Mouse (Mus musculus) midbrain, embryonic 12.5 days (tissue): Measurements from ENCODE around the gene Zfp408. TPM values are rescaled to one million over a fixed set of nuclear protein-coding genes. Genes with fewer than 3 reads are reported as not detected.

Experiments used
- ATAC-seq: fragments of 200-750 bp; cut with Nextera tagmentation; 2 replicates; pipeline ENCODE4 v1.8.0; 2017; ENCODE audit warnings: low read depth, moderate TSS enrichment, moderate library complexity; ENCODE audit not compliant: low FRiP score
- H3K27ac ChIP-seq: fragments of 300-500 bp; sonication (generic); replicated peaks from 2 replicates; pipeline ENCODE4 v1.5.1; 2016; ENCODE audit warnings: mild to moderate bottlenecking
- H3K27me3 ChIP-seq: fragments of 300-500 bp; sonication (generic); 2 replicates; pipeline ENCODE4 v1.6.1; 2016; ENCODE audit warnings: mild to moderate bottlenecking
- H3K36me3 ChIP-seq: fragments of 300-500 bp; sonication (generic); 2 replicates; pipeline ENCODE4 v1.6.1; 2016
- H3K4me1 ChIP-seq: fragments of 300-500 bp; sonication (generic); 2 replicates; pipeline ENCODE4 v1.6.1; 2016
- H3K4me2 ChIP-seq: fragments of 300-500 bp; sonication (generic); replicated peaks from 2 replicates; pipeline ENCODE4 v1.6.1; 2016; ENCODE audit warnings: mild to moderate bottlenecking, moderate library complexity
- H3K4me3 ChIP-seq: fragments of 300-500 bp; sonication (generic); 2 replicates; pipeline ENCODE4 v1.5.1; 2016; ENCODE audit warnings: mild to moderate bottlenecking
- H3K9ac ChIP-seq: fragments of 300-500 bp; sonication (generic); replicated peaks from 2 replicates; pipeline ENCODE4 v1.6.1; 2016; ENCODE audit warnings: mild to moderate bottlenecking, moderate library complexity
- H3K9me3 ChIP-seq: fragments of 300-500 bp; sonication (generic); 2 replicates; pipeline ENCODE4 v1.6.1; 2016; ENCODE audit warnings: mild to moderate bottlenecking
- WGBS: fragments of 180-500 bp; shearing (Covaris S2); methylation state at CpG from one replicate; pipeline ENCODE4 v1.1.7; 2016; 5-methylcytosine and 5-hydroxymethylcytosine counted together
- polyA plus RNA-seq: library from polyadenylated mRNA; unstranded; fragments of >200 nt; fragmentation: Nextera tagmentation; extraction: Ambion mirVana; gene quantifications from 2 replicates; pipeline ENCODE4 v1.2.1, GENCODE M21; 2016

Gene Zfp408
- polyA plus RNA-seq, 1 experiment from 2014 or later, result 11.0 TPM

GRCm38 (mm10) chr2:91649152-91649551, 439 bp downstream of the Zfp408 start:
- Histone ChIP-seq H3K9ac (peak overlapping the region; percentile 95), H3K4me2 (peak overlapping the region; percentile 100), H3K9me3 (no peaks in the 10 kb centered on the region), H3K4me3 (peak overlapping the region; percentile 90), H3K27ac (peak overlapping the region; percentile 80), H3K27me3 (no peaks in the 10 kb centered on the region), H3K36me3 (peaks cover 52% of the 10 kb centered on the region), H3K4me1 (peaks cover 28% of the 10 kb centered on the region)
- 4% methylated on average over 15 of the region's 15 CpGs for WGBS
- peak; percentile 1; the same call in 1 of the 2 replicates for ATAC-seq

- Histone ChIP-seq H3K4me1 (peaks cover 17% of the 10 kb centered on the region), H3K9me3 (no peaks in the 10 kb centered on the region), H3K27ac (no peak overlapping the region), H3K9ac (no peak overlapping the region), H3K4me3 (no peak overlapping the region), H3K4me2 (no peak overlapping the region), H3K36me3 (peaks cover 60% of the 10 kb centered on the region), H3K27me3 (no peaks in the 10 kb centered on the region)
- no peak for ATAC-seq
- 34% methylated on average over 1 of the region's 1 CpGs for whole genome bisulfite sequencing
These were observed 2.9 kb downstream of the Zfp408 start for GRCm38 (mm10) chr2:91646733-91647132.

GRCm38 (mm10) chr2:91645811-91646210, 3.8 kb downstream of the Zfp408 start:
- H3K9me3 ChIP-seq, result no peaks in the 10 kb centered on the region
- no peak for ATAC-seq
- H3K9ac ChIP-seq, result no peak overlapping the region
- no peak overlapping the region for H3K27ac ChIP-seq
- H3K36me3 ChIP-seq, result peaks cover 58% of the 10 kb centered on the region
- H3K4me3 ChIP-seq, result no peak overlapping the region
- H3K4me1 ChIP-seq, result peaks cover 12% of the 10 kb centered on the region
- no peaks in the 10 kb centered on the region for H3K27me3 ChIP-seq
- 94% methylated on average over 11 of the region's 11 CpGs for WGBS
- H3K4me2 ChIP-seq, result no peak overlapping the region

- no peak overlapping the region for H3K4me3 ChIP-seq
- H3K9me3 ChIP-seq, result no peaks in the 10 kb centered on the region
- no peaks in the 10 kb centered on the region for H3K27me3 ChIP-seq
- H3K4me2 ChIP-seq, result no peak overlapping the region
- H3K27ac ChIP-seq, result no peak overlapping the region
- peaks cover 58% of the 10 kb centered on the region for H3K36me3 ChIP-seq
- 96% methylated on average over 15 of the region's 15 CpGs for WGBS
- no peak for ATAC-seq
- no peak overlapping the region for H3K9ac ChIP-seq
- peaks cover 9% of the 10 kb centered on the region for H3K4me1 ChIP-seq
These were observed 4.2 kb downstream of the Zfp408 start for GRCm38 (mm10) chr2:91645354-91645753.

- WGBS, result 95% methylated on average over 11 of the region's 11 CpGs
These were observed 5.6 kb downstream of the Zfp408 start for GRCm38 (mm10) chr2:91644021-91644420.

GRCm38 (mm10) chr2:91642825-91643415, 6.7 kb downstream of the Zfp408 start:
- 96% methylated on average over 2 of the region's 2 CpGs for WGBS
- Histone ChIP-seq H3K9me3 (no peaks in the 10 kb centered on the region), H3K4me3 (no peak overlapping the region), H3K36me3 (peaks cover 56% of the 10 kb centered on the region), H3K9ac (no peak overlapping the region), H3K4me2 (no peak overlapping the region), H3K27me3 (no peaks in the 10 kb centered on the region), H3K4me1 (no peaks in the 10 kb centered on the region), H3K27ac (no peak overlapping the region)
- no peak for ATAC-seq

More at GRCm38 (mm10) chr2:91644021-91644420, 5.6 kb downstream of the Zfp408 start:
- Histone ChIP-seq H3K4me1 (peaks cover 7% of the 10 kb centered on the region), H3K36me3 (peaks cover 58% of the 10 kb centered on the region), H3K27me3 (no peaks in the 10 kb centered on the region), H3K9me3 (no peaks in the 10 kb centered on the region), H3K4me2 (no peak overlapping the region), H3K27ac (no peak overlapping the region), H3K9ac (0 out of 2 replicates have a peak overlapping the region, but pooled peaks have one; percentile 20), H3K4me3 (no peak overlapping the region)
- no peak for ATAC-seq

GRCm38 (mm10) chr2:91638931-91639330, 10.7 kb downstream of the Zfp408 start:
- 85% methylated on average over 6 of the region's 6 CpGs for WGBS
- no peak overlapping the region for H3K4me2 ChIP-seq
- no peaks in the 10 kb centered on the region for H3K27me3 ChIP-seq
- H3K36me3 ChIP-seq, result peaks cover 17% of the 10 kb centered on the region
- H3K9ac ChIP-seq, result no peak overlapping the region
- no peaks in the 10 kb centered on the region for H3K4me1 ChIP-seq
- no peak overlapping the region for H3K4me3 ChIP-seq
- H3K9me3 ChIP-seq, result no peaks in the 10 kb centered on the region
- H3K27ac ChIP-seq, result no peak overlapping the region
- ATAC-seq, result no peak

- Histone ChIP-seq H3K4me1 (no peaks in the 10 kb centered on the region), H3K9me3 (no peaks in the 10 kb centered on the region), H3K4me2 (no peak overlapping the region), H3K4me3 (no peak overlapping the region), H3K36me3 (no peaks in the 10 kb centered on the region), H3K9ac (no peak overlapping the region), H3K27ac (no peak overlapping the region), H3K27me3 (no peaks in the 10 kb centered on the region)
- 82% methylated on average over 5 of the region's 5 CpGs for WGBS
- no peak for ATAC-seq
These were observed 12.8 kb downstream of the Zfp408 start for GRCm38 (mm10) chr2:91636727-91637338.

GRCm38 (mm10) chr2:91636229-91636628, 13.4 kb downstream of the Zfp408 start, which contains the start of gene F2:
Gene F2, minus strand, starts transcription at chr2:91636414.
- Histone ChIP-seq H3K4me2 (no peak within 1 kb of the TSS), H3K36me3 (no peaks in the 10 kb centered on the region), H3K4me3 (no peak within 1 kb of the TSS), H3K4me1 (no peaks in the 10 kb centered on the region), H3K9me3 (no peaks in the 10 kb centered on the region), H3K27me3 (no peaks in the 10 kb centered on the region), H3K9ac (no peak within 1 kb of the TSS), H3K27ac (no peak within 1 kb of the TSS)
- WGBS, result 87% methylated on average over 8 of the region's 8 CpGs
- ATAC-seq, result no peak

GRCm38 (mm10) chr2:91635486-91635885, 14.1 kb downstream of the Zfp408 start:
- H3K27me3 ChIP-seq, result no peaks in the 10 kb centered on the region
- no peaks in the 10 kb centered on the region for H3K4me1 ChIP-seq
- H3K9ac ChIP-seq, result no peak overlapping the region
- no peaks in the 10 kb centered on the region for H3K36me3 ChIP-seq
- H3K27ac ChIP-seq, result no peak overlapping the region
- WGBS, result 89% methylated on average over 11 of the region's 11 CpGs
- H3K4me3 ChIP-seq, result no peak overlapping the region
- ATAC-seq, result no peak
- no peak overlapping the region for H3K4me2 ChIP-seq
- H3K9me3 ChIP-seq, result no peaks in the 10 kb centered on the region

- Histone ChIP-seq H3K4me2 (no peak overlapping the region), H3K27me3 (no peaks in the 10 kb centered on the region), H3K9me3 (no peaks in the 10 kb centered on the region), H3K4me3 (no peak overlapping the region), H3K4me1 (no peaks in the 10 kb centered on the region), H3K27ac (no peak overlapping the region), H3K9ac (no peak overlapping the region), H3K36me3 (no peaks in the 10 kb centered on the region)
- 83% methylated on average over 9 of the region's 9 CpGs for WGBS
- ATAC-seq, result no peak
These were observed 14.8 kb downstream of the Zfp408 start for GRCm38 (mm10) chr2:91634841-91635240.

- H3K36me3 ChIP-seq, result no peaks in the 10 kb centered on the region
- no peak overlapping the region for H3K4me2 ChIP-seq
- no peaks in the 10 kb centered on the region for H3K9me3 ChIP-seq
- no peaks in the 10 kb centered on the region for H3K4me1 ChIP-seq
- 84% methylated on average over 12 of the region's 12 CpGs for WGBS
- H3K27ac ChIP-seq, result no peak overlapping the region
- H3K9ac ChIP-seq, result no peak overlapping the region
- H3K27me3 ChIP-seq, result no peaks in the 10 kb centered on the region
- no peak overlapping the region for H3K4me3 ChIP-seq
- no peak for ATAC-seq
These were observed 16.1 kb downstream of the Zfp408 start for GRCm38 (mm10) chr2:91633334-91633977.
